In the genomic region with DNA sequence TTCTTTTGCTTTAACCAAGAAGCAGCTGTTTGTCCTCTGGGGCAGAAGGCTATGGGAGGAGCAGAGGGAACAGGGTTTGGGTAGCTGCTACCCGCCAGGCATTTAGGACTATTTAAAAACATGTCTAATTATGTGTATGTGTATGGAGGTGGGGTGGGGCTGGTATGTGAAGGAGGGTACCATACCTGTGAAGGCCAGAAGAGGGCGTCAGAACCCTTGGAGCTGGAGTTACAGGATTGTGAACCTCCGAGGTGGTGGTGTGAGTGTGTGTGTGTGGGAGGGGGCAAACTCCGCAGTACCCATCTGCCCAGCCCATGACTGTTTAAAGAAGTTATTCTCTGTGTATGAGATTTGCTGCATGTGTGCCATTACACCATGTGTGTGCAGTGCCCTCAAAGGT, we compare ENCODE assay signal across 16 mouse cellular contexts. TPM values are rescaled to one million over a fixed set of nuclear protein-coding genes. Genes with fewer than 3 reads are reported as not detected.
A peak's percentile ranks its signal among the peaks of the same experiment; 100 is the strongest.
DNase-seq lines count a peak whose midpoint lies in the region; ATAC-seq and TF ChIP-seq lines count a peak whose summit lies in the region.
"Had no signal": no experiment of that assay in that cellular context is flagged by ENCODE, and none has a peak within 500 bp of the region (broad histone marks: within the 10 kb centered on the region; RNA-seq: fewer than 3 reads in every experiment).

No protein-coding gene starts in this region.

- peak overlapping the region; percentile 41; the same call in 1 of the 2 replicates for H3K27ac ChIP-seq in limb, embryonic 12.5 days
- no peak overlapping the region for H3K27ac ChIP-seq in limb, embryonic 10.5 days
- H3K27ac ChIP-seq in CH12.LX (ENCODE audit: insufficient read depth, low read depth) = no peak overlapping the region
- no peak overlapping the region for H3K27ac ChIP-seq in MEL (ENCODE audit: control insufficient read depth, low read depth, low read length)
- H3K27ac ChIP-seq in forebrain, embryonic 16.5 days (ENCODE audit: low read length) = no peak overlapping the region
- H3K27ac ChIP-seq: hindbrain, embryonic 13.5 days; liver, embryonic 13.5 days; neural tube, embryonic 12.5 days had no signal

- H3K4me3 ChIP-seq in limb, embryonic 12.5 days (replicated peaks) = no peak overlapping the region
- H3K4me3 ChIP-seq in limb, embryonic 10.5 days = no peak overlapping the region
- no peak overlapping the region for H3K4me3 ChIP-seq in CH12.LX (replicated peaks in 1 of 3; ENCODE audit: low read depth in 2 of 3, low read length in 2 of 3, poor library complexity in 1 of 3)
- H3K4me3 ChIP-seq in MEL (ENCODE audit: control insufficient read depth in 1 of 2, insufficient read depth in 1 of 2, low read depth in 2 of 2, low read length in 2 of 2) = no peak overlapping the region
- H3K4me3 ChIP-seq in forebrain, embryonic 16.5 days (replicated peaks; ENCODE audit: low read length) = no peak overlapping the region
- H3K4me3 ChIP-seq: heart, embryonic 12.5 days; hindbrain, embryonic 13.5 days; liver, embryonic 13.5 days; neural tube, embryonic 12.5 days; stomach, embryonic 15.5 days had no signal

- no peaks in the 10 kb centered on the region for H3K79me2 ChIP-seq in CH12.LX (replicated peaks; ENCODE audit: control insufficient read depth, extremely low read depth, insufficient read depth, poor library complexity, severe bottlenecking)
- H3K79me2 ChIP-seq in MEL (ENCODE audit: control insufficient read depth, insufficient read depth, low read length, poor library complexity) = no peaks in the 10 kb centered on the region

- no peaks in the 10 kb centered on the region for H3K9me3 ChIP-seq in limb, embryonic 12.5 days
- H3K9me3 ChIP-seq in limb, embryonic 10.5 days (replicated peaks) = no peaks in the 10 kb centered on the region
- H3K9me3 ChIP-seq in CH12.LX (replicated peaks; ENCODE audit: low read length) (no peaks in the 10 kb centered on the region), MEL (replicated peaks; ENCODE audit: insufficient read depth, low read length) (no peaks in the 10 kb centered on the region)
- no peaks in the 10 kb centered on the region for H3K9me3 ChIP-seq in forebrain, embryonic 16.5 days (ENCODE audit: control insufficient read depth, low read length)
- H3K9me3 ChIP-seq: heart, embryonic 12.5 days; hindbrain, embryonic 13.5 days; liver, embryonic 13.5 days; neural tube, embryonic 12.5 days; stomach, embryonic 15.5 days had no signal

- no peak overlapping the region for H3K4me2 ChIP-seq in limb, embryonic 12.5 days
- H3K4me2 ChIP-seq in CH12.LX (ENCODE audit: insufficient read depth, low read depth, poor library complexity, severe bottlenecking) = no peak overlapping the region
- H3K4me2 ChIP-seq in forebrain, embryonic 16.5 days (ENCODE audit: low read length) = no peak overlapping the region
- H3K4me2 ChIP-seq: heart, embryonic 12.5 days; hindbrain, embryonic 13.5 days; liver, embryonic 13.5 days; neural tube, embryonic 12.5 days; stomach, embryonic 15.5 days had no signal

- TF ChIP-seq POLR2A in CH12.LX (IDR thresholded peaks at IDR 0.05; ENCODE audit: low read depth, low read length) (no peak), MEL (IDR thresholded peaks at IDR 0.05; ENCODE audit: control insufficient read depth in 1 of 2, insufficient read depth in 1 of 2, low read depth in 1 of 2, low read length in 2 of 2, poor library complexity in 1 of 2) (no peak)

- no peak overlapping the region for H3K9ac ChIP-seq in limb, embryonic 12.5 days (replicated peaks)
- H3K9ac ChIP-seq in CH12.LX (ENCODE audit: insufficient read depth, low read depth) (no peak overlapping the region), MEL (ENCODE audit: control insufficient read depth, low read depth, low read length, poor library complexity, severe bottlenecking) (no peak overlapping the region)
- no peak overlapping the region for H3K9ac ChIP-seq in forebrain, embryonic 16.5 days (replicated peaks; ENCODE audit: low read depth, low read length)
- H3K9ac ChIP-seq: heart, embryonic 12.5 days; hindbrain, embryonic 13.5 days; liver, embryonic 13.5 days; neural tube, embryonic 12.5 days; stomach, embryonic 15.5 days had no signal

- peaks cover 9% of the 10 kb centered on the region; the same call in 1 of the 2 replicates for H3K4me1 ChIP-seq in limb, embryonic 12.5 days (replicated peaks)
- H3K4me1 ChIP-seq in limb, embryonic 10.5 days = peaks cover 41% of the 10 kb centered on the region
- H3K4me1 ChIP-seq in CH12.LX (ENCODE audit: control insufficient read depth in 1 of 2, insufficient read depth in 2 of 2) = peaks cover 11 to 26% of the 10 kb centered on the region in 2 experiments
- H3K4me1 ChIP-seq in MEL (ENCODE audit: control insufficient read depth in 1 of 2, insufficient read depth in 2 of 2, low read length in 2 of 2) = no peaks in the 10 kb centered on the region
- H3K4me1 ChIP-seq in forebrain, embryonic 16.5 days (replicated peaks; ENCODE audit: control insufficient read depth, insufficient read depth, low read length) = no peaks in the 10 kb centered on the region
- H3K4me1 ChIP-seq: neural tube, embryonic 12.5 days had no signal

- TF ChIP-seq RAD21 in CH12.LX (IDR thresholded peaks at IDR 0.05; ENCODE audit: low read depth, low read length) = peak; percentile 42
- TF ChIP-seq RAD21 in MEL (IDR thresholded peaks at IDR 0.05; ENCODE audit: low read depth, low read length) = peak; percentile 72

- dilution Hi-C loops in CH12.LX (cut with MboI; ENCODE audit: extremely low pct_ligation_motif_present, extremely low pct_unique_long_range_greater_than_20kb, low sequenced_read_pairs) = loop anchor here (25.0 kb wide), 1 partner anchor 137 kb away; no protein-coding TSS in a partner anchor

- H3K27me3 ChIP-seq in limb, embryonic 12.5 days = no peaks in the 10 kb centered on the region
- no peaks in the 10 kb centered on the region for H3K27me3 ChIP-seq in limb, embryonic 10.5 days (ENCODE audit: low read depth, poor library complexity, severe bottlenecking)
- peaks cover 16% of the 10 kb centered on the region for H3K27me3 ChIP-seq in CH12.LX (replicated peaks)
- H3K27me3 ChIP-seq in MEL (ENCODE audit: control insufficient read depth in 1 of 2, insufficient read depth in 2 of 2, low read length in 2 of 2) = peaks cover 0 to 3% of the 10 kb centered on the region in 2 experiments; a peak in 1 of 4 replicates
- H3K27me3 ChIP-seq in forebrain, embryonic 16.5 days (replicated peaks; ENCODE audit: control insufficient read depth, insufficient read depth, low read length) = no peaks in the 10 kb centered on the region
- H3K27me3 ChIP-seq: hindbrain, embryonic 13.5 days; liver, embryonic 13.5 days; neural tube, embryonic 12.5 days; Patski; stomach, embryonic 15.5 days had no signal

- H3K36me3 ChIP-seq in limb, embryonic 12.5 days = no peaks in the 10 kb centered on the region
- H3K36me3 ChIP-seq in limb, embryonic 10.5 days = no peaks in the 10 kb centered on the region
- no peaks in the 10 kb centered on the region for H3K36me3 ChIP-seq in CH12.LX (replicated peaks in 1 of 2; ENCODE audit: control insufficient read depth in 1 of 2, insufficient read depth in 1 of 2, low read length in 1 of 2)
- no peaks in the 10 kb centered on the region for H3K36me3 ChIP-seq in MEL (ENCODE audit: control insufficient read depth in 1 of 2, insufficient read depth in 2 of 2, low read length in 2 of 2)
- H3K36me3 ChIP-seq in forebrain, embryonic 16.5 days (ENCODE audit: control insufficient read depth, insufficient read depth) = no peaks in the 10 kb centered on the region
- H3K36me3 ChIP-seq: heart, embryonic 12.5 days; hindbrain, embryonic 13.5 days; liver, embryonic 13.5 days; neural tube, embryonic 12.5 days; stomach, embryonic 15.5 days had no signal

- in situ Hi-C loops in CH12.LX (cut with MboI; ENCODE audit: low pct_ligation_motif_present, low pct_unique_long_range_greater_than_20kb, low sequenced_read_pairs) = no loop called here

- TF ChIP-seq EP300 in CH12.LX (IDR thresholded peaks at IDR 0.05; ENCODE audit: low read length) (no peak), MEL (IDR thresholded peaks at IDR 0.05; ENCODE audit: low read depth in 1 of 2, low read length in 2 of 2) (no peak)

- TF ChIP-seq CTCF in CH12.LX (conservative IDR thresholded peaks at IDR 0.05 in 1 of 2, IDR thresholded peaks at IDR 0.05 in 1 of 2; ENCODE audit: low read depth in 2 of 2, low read length in 2 of 2) = peak; percentile 17 to 61; a peak in 2 of 4 replicates
- TF ChIP-seq CTCF in MEL (IDR thresholded peaks at IDR 0.05 in 2 of 3, conservative IDR thresholded peaks at IDR 0.05 in 1 of 3; ENCODE audit: control insufficient read depth in 1 of 3, insufficient read depth in 1 of 3, low read depth in 2 of 3, low read length in 3 of 3, poor library complexity in 1 of 3, severe bottlenecking in 1 of 3) = peak; percentile 65 to 75 (median 72)

- 46% methylated on average over 4 of the region's 4 CpGs for WGBS in limb, embryonic 12.5 days
- WGBS in limb, embryonic 10.5 days = 52% methylated on average over 4 of the region's 4 CpGs
- WGBS in forebrain, embryonic 16.5 days = 54% methylated on average over 4 of the region's 4 CpGs

- no peak for ATAC-seq in limb, embryonic 12.5 days (ENCODE audit: insufficient number of reproducible peaks, insufficient read depth, low FRiP score, low TSS enrichment, low read depth)
- 0 out of 2 replicates have a peak, but pooled peaks have one; percentile 43 for ATAC-seq in megakaryocyte-erythroid progenitor cell, adult 5-6 weeks (replicated peaks; ENCODE audit: low FRiP score, low TSS enrichment, poor library complexity, severe bottlenecking)
- no peak for ATAC-seq in forebrain, embryonic 16.5 days
- ATAC-seq: Patski had no signal

- DNase-seq in limb, embryonic 10.5 days (ENCODE audit: low spot score) = no peak
- DNase-seq in CH12.LX (ENCODE audit: extremely low read depth) (no peak), MEL (ENCODE audit: low read depth, low spot score) (peak; percentile 64)
- no peak for DNase-seq in cerebellum, postnatal 25 days
- DNase-seq: kidney, postnatal 10 days; layer of hippocampus, postnatal 36 days; liver, embryonic 13.5 days; right cerebral cortex, adult 18-20 months had no signal

TF ChIP-seq in CH12.LX, 34 proteins besides CTCF, POLR2A, EP300 and RAD21 (continues in another document):
- TF ChIP-seq TCF12 (IDR thresholded peaks at IDR 0.05; ENCODE audit: low read depth, low read length) = no peak

RNA-seq across cellular contexts. Expression of a gene that starts 25.3 kb away (rescaled TPM):
- 230 and 234 TPM in 2 replicates for polyA plus RNA-seq in limb, embryonic 12.5 days (2016; fragmentation: Nextera tagmentation; extraction: Ambion mirVana)
- 265 and 282 TPM in 2 replicates for polyA plus RNA-seq in limb, embryonic 10.5 days (2016; fragmentation: Nextera tagmentation; extraction: Ambion mirVana)
- total RNA-seq in CH12.LX (2012; rRNA removed) (118 and 128 TPM in 2 replicates), CH12.LX (2014; rRNA removed) (47.6 and 48.6 TPM in 2 replicates), MEL (2012; rRNA removed) (163 and 205 TPM in 2 replicates)
- polyA plus RNA-seq in CH12.LX (2012; ENCODE audit: insufficient read length, low read depth) (102 and 110 TPM in 2 replicates), MEL (2012; ENCODE audit: insufficient read depth in 1 of 2, insufficient read length in 2 of 2, low read depth in 1 of 2, low replicate concordance in 2 of 2, missing spikeins in 1 of 2) (100 to 1,000 TPM in 1 of 2 experiments, 10 to 100 TPM in 1; 49.7 to 196 TPM)
- 41.8 and 46.9 TPM in 2 replicates for total RNA-seq in megakaryocyte-erythroid progenitor cell, adult 5-6 weeks (2014; fragmentation: Nextera tagmentation)
- 60.5 and 68.2 TPM in 2 replicates for total RNA-seq in megakaryocyte-erythroid progenitor cell, adult 5-6 weeks (2017)
- 120 and 128 TPM in 2 replicates for polyA plus RNA-seq in forebrain, embryonic 16.5 days (2015; fragmentation: Nextera tagmentation; extraction: Ambion mirVana)
